Mouse (Mus musculus): Measurements from ENCODE around the gene Trpt1.
A peak's percentile ranks its signal among the peaks of the same experiment; 100 is the strongest.
"Not testable (repeated sequence)": the region's sequence is repeated elsewhere in the genome, so short reads cannot be mapped to it uniquely, and the experiment has no call there.

Gene Trpt1

DNA sequence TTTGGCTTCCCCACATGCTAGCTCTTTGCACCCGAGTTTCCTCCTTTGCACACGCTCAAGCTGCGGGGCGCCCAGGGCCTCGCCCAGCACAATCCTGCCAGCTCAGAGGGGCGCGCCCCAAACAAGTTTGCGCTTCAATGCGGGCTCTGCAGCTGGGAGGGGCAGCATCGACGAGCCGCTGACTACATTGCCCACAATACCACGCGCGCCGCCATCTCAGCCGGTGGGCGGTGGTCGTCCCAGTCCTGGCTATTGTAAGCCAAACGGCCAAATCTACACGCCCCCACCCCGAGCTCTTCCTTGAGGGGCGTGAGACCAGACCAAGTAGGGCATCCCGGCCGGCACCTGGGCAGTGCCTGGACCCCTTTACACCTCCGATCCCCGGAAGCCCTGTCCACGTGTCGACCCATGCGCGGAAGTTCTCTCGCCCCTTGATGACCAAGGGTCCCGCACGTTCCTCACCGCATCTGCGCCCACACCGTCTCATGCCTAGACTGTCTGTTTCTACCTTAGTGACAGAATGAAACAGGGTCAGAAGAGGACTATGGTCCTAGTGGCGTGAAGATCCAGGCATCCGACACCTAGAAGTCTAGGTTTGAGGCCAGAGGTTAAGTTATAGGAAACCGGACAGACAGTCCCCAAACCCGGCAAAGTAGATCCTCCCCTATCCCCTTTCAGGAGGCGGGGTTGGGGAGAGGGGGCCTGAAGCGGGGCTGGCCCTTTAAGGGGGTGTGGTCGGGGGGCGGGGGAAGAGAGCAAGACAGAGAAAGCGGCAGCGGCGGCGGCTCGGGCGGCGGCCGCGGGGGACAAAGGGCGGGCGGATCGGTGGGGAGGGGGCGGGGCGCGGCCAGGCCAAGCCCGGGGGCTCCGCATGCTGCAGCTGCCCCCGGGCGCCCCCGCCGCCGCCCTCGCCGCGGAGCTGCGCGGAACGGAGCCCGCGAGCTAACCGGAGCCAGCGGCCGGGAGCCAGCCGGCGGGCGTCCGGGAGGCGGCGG lies 21.4 kb upstream of the Trpt1 start, which contains the start of gene Ppp1r14b:
TSS of gene Ppp1r14b (plus strand) at position 758 of the 995 bp plus-strand sequence.
- DNase-seq (ENCODE audit: low read depth, low spot score): no peak

DNA sequence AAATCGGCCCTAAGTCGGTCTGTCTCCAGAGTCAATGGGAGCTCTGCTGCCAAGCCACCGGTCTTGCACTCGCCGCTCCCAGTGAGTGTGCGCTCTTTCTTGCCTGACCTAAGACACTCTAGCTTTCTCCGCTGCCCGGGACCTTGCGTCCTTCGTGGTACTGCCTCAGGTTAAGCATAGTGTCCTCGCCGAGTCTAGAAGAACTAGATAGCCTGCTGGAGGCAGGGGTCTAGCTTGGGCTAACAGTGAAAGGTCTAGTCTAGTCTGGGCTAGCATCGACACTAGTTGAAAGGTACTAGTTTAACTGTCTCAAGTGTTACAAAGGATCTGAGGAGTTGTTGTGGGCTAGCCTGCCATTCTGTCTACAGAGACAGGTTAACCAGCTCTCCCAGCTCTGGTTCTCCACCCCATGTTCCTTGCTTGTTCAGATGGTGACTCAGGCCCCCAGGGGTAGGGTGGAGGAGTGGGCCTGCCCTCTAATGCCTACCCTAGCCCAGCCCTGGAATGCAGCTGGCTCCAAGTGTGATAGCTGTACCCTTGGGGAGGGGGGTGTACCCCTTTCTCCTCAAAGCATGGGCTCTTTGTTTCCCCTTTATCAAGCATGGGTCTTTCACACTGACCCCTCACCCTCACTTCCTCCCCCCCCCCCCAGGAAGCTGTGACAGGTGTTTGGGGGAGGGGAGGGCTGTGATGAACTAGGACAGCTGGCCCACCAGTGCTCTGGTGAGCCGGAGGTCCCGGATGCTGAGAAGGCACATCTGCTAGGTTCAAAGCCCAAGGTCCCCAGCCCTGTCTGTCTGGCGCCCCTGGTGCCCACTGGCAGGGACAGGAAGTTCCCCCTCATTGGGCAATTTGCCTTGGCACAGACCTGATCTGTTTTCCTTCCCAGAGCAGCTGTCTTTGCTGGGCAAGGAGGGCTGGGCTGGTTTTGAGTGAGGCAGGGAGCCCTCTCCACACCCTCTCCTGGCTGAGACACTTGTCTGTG lies 20.1 kb upstream of the Trpt1 start, which contains the start of gene Plcb3:
TSS of gene Plcb3 (minus strand) at position 934 of the 985 bp plus-strand sequence.
- peak; percentile 62 for DNase-seq (ENCODE audit: low read depth, low spot score)

DNA sequence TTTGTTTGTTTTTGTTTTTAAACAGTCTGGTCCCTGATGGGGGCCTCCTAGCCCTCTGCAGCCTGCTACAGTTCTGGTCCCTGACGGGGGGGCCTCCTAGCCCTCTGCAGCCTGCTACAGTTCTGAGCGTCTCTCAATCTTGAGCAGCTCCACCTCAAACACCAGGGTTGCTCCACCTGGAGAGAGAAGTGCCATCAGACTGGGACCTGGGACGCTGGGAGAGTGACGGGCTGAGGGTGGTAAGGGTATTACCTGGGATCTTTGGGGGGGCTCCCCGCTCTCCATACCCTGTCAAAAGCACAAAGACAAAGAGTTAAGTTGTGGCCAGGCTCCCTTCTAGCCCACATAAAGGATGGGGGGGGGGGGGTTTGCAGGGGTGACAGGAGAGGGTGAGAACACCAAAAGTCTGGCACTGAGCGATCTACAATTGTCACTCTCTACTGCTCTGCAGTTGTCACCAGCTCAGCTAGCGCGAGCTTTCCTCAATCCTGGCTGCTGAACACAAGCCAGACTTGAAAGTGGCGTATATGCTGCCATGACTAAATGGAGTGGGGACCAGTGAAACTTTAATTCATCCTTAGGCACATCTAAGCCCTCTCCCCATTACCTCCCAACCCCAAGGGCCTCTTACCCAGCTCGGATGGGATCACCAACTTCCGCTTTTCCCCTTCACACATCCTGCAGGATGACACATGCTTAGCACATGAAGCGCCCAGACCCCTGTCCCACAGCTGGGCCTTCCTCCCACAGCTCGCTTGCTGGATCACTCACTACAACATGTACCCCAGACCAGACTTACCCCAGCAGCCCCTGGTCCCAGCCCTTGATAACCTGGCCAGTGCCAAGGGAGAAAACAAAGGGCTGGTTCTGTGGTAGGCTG lies 17.9 kb upstream of the Trpt1 start:
- no peak for DNase-seq (ENCODE audit: low read depth, low spot score)

DNA sequence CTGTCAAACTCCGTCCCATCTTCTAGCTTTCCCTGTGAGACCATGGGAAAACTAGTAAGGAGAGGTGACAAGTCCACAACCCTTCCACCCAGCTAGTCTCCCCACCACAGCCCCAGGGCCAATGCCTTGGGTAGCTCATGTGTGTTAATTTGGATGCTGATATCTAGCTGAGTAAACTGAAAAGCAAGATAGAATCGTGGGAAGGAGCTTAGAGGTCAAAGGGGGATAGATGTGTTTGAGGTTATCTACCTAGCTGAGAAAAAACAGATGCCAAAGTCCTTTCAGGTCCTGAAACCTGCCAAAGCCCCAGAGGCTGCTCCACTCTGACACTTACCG lies 17.3 kb upstream of the Trpt1 start:
- no peak for DNase-seq (ENCODE audit: low read depth, low spot score)

GRCm38 (mm10) chr19:6979001-6979479 lies 16.9 kb upstream of the Trpt1 start:
- DNase-seq (ENCODE audit: low read depth, low spot score): no peak

DNA sequence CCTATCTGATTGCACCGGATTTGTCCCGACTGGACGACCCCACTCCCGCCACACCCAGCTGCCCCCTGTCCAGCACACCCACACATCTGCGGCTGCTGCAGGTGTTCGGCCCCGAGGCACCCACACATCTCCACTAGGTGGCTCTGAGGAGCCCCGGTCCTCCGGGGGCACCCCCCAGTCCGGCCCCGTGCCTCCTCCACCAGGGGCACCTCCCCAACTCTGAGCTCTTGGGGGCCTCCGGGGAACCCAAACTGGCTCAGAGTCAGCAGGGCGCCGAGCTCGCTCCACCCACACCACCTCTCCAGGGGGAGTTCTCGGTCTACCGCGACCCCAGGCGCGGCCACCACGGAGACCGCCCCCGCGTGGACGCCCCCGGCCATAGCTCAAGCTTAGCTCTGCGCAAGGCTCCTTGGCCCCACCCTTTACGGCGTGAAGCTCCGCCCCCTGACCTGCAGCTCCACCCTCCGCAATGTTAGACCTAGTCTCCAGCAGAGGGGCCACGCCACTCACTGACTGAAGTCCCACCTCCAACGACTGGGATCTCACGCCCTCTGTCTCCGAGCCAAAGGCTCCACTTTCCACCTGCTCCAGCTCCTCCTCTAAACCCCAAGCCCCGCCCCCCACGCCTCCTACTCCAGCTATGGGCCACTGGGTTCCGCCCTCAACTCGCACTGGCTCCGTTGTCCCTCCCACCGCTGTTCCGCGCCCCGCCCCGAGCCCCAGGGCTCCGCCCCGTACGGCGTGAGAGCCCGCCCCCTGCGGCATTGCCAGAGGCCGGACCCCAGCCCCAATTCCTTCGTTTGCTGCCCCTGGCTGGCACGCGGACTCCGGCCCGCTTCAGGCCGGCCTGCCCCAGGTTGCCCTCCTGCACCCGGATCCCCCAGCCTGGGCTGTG lies 16.2 kb upstream of the Trpt1 start:
- peak; percentile 96 for DNase-seq (ENCODE audit: low read depth, low spot score)

- DNase-seq (ENCODE audit: low read depth, low spot score): peak; percentile 97
Measured at GRCm38 (mm10) chr19:6980381-6981093, 15.4 kb upstream of the Trpt1 start, which contains the start of gene Fkbp2. Gene Fkbp2 (minus strand): TSS chr19:6980501.

GRCm38 (mm10) chr19:6981465-6981864 lies 14.5 kb upstream of the Trpt1 start:
- DNase-seq (ENCODE audit: low read depth, low spot score): no peak

- no peak for DNase-seq (ENCODE audit: low read depth, low spot score)
Measured at GRCm38 (mm10) chr19:6983621-6984020, 12.3 kb upstream of the Trpt1 start.

- DNase-seq (ENCODE audit: low read depth, low spot score): no peak
Measured at GRCm38 (mm10) chr19:6985300-6985699, 10.6 kb upstream of the Trpt1 start.

DNA sequence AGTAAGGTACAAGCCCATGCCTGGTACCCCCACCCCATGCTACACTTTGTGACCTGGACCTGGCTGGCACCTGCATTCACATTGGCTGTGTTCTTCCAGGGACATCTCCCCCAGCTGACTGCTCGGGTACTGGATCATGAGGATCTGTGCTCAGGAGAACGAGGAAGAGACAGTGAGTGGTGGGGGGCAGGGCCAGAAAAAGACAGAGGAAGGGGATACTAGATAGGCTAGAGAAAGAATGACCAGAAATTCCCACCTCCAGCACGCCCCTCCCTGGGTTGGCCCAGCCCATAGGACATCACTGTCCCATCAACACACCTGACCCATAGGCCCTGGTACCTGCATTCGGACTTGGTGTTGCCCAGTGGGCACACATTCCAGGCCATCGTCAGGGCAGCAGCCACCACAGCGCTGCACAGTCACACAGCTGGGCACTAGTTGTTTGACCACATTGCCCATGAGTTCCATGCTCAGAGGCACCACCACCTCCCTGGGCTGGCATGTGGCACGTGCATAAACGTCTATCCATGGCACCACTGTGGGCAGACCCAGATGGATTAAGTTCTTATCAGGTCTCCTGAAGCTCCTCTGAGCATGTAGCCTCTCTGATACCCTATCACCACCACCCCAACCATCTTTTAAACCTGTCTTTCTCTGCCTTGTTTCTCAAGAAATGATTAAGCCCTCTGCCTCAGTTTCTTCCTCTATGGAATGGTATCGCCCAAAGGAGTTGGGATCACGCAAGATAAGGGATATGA lies 9.8 kb upstream of the Trpt1 start:
- no peak for DNase-seq (ENCODE audit: low read depth, low spot score)

DNA sequence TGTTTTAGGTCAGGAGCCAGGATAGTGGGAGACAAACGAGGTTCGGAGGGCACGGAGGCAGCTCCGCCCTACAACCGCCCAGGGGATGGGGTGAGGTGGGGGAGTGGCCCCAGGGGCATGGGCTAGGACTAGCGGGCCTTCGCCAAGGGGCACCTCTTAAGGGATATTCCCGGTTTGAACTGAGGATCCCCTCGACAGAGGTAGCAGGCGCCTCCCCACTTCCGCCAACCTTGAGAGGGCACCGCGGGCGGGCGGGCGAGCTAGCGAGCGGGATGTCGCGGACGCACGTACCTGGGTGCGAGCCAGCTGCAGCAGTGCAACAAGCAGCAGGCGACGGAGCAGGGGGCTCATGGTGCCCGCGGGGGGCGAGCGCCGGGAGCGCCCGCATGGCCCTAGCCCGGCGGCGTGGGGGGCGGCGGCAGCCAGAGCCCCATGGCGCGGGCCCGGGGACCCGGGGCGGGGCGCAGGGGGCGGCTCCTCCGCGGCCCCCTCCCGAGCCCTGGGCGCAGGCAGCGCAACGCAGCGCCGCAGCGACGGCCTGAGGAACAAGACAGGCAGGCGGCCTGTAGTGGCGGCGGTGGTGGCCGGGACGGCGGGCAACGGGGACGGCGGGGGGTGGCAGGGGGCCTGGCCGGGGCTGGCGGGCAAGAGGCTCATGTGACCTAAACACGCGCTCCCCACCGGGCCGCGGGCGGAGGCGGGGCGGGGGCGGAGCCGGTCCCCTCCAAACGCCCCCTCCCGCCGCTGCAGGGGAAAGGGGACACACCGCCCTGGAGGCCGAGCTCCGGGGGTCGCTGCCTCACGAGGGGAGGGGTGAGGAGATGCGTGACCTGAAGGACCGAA lies 8.6 kb upstream of the Trpt1 start, which contains the start of gene Vegfb:
TSS of gene Vegfb (minus strand) at position 591 of the 843 bp plus-strand sequence.
- DNase-seq (ENCODE audit: low read depth, low spot score): no peak

GRCm38 (mm10) chr19:6987904-6988285 lies 8.0 kb upstream of the Trpt1 start:
- DNase-seq (ENCODE audit: low read depth, low spot score): no peak

GRCm38 (mm10) chr19:6989251-6989650 lies 6.7 kb upstream of the Trpt1 start:
- DNase-seq (ENCODE audit: low read depth, low spot score): no peak

- DNase-seq (ENCODE audit: low read depth, low spot score): no peak
Measured at GRCm38 (mm10) chr19:6990712-6991111, 5.2 kb upstream of the Trpt1 start.

DNA sequence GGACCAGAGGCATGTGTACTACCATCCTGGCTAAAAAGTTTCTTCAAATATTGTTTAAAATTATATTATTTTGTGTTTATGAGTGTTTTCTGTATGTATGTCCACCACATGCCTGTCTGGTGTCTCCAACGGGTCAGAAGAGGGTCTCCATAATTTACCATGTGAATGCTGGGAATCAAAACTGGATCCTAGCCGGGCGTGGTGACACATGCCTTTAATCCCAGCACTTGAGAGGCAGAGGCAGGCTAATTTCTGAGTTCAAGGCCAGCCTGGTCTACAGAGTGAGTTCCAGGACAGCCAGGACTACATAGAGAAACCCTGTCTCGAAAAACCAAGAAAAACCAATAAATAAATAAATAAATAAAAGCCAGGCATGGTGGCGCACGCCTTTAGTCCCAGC lies 4.8 kb upstream of the Trpt1 start:
- DNase-seq (ENCODE audit: low read depth, low spot score): not testable (repeated sequence)

All from brain, embryonic 18.5 days (tissue).